ENCODE assay signal across 36 mouse cellular contexts in the genomic region with DNA sequence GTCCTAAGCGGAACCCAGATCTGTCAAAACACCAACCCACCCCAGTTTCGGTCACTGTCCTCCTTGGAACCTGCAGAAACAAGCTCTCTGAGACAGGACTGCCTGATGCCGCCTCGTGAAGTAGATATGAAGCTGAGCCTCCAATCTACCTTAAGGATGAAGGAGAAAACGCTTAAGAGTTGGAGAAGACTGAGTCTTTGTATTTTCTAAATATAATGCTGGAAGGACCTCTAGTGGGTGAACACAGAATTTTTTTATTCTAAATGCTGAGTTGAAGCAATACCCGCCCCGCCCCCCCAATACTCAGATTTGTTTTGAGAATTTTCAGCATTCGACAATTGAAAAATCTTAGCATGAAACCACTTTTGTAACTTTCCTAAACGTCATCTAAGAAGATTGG. TPM values are rescaled to one million over a fixed set of nuclear protein-coding genes. Genes with fewer than 3 reads are reported as not detected.
DNase-seq lines count a peak whose midpoint lies in the region; ATAC-seq and TF ChIP-seq lines count a peak whose summit lies in the region.
"Had no signal": no experiment of that assay in that cellular context is flagged by ENCODE, and none has a peak within 500 bp of the region (broad histone marks: within the 10 kb centered on the region; RNA-seq: fewer than 3 reads in every experiment).

No protein-coding gene starts in this region.

- intact Hi-C loops in gastrocnemius, postnatal 14 days (cut with DNase I; ENCODE audit: low total_unique reads), result no loop called here

- ATAC-seq in liver, postnatal 0 days, result no peak
- no peak for ATAC-seq in liver, embryonic 11.5 days (replicated peaks; ENCODE audit: low FRiP score)
- peak; percentile 68 for ATAC-seq in granulocyte monocyte progenitor cell, adult 5-6 weeks (replicated peaks; ENCODE audit: poor library complexity, severe bottlenecking)
- ATAC-seq in neutrophil, adult 5-6 weeks (ENCODE audit: extremely low read depth, insufficient number of reproducible peaks, low FRiP score, poor library complexity, severe bottlenecking), result 0 out of 2 replicates have a peak, but pooled peaks have one; percentile 3
- ATAC-seq: intestine, embryonic 15.5 days; midbrain, embryonic 13.5 days had no signal

- no peak for DNase-seq in liver, postnatal 0 days
- no peak for DNase-seq in liver, embryonic 11.5 days (ENCODE audit: low spot score)
- DNase-seq in ES-CJ7 (ENCODE audit: low read depth, low spot score), result peak; percentile 7
- DNase-seq in gastrocnemius, postnatal 14 days, result no peak
- DNase-seq in kidney, adult 18-20 months, result no peak
- DNase-seq: adrenal gland, adult 2 months; cerebellum, adult 11 months; cerebellum, postnatal 14 days; heart, adult 11 months; heart, postnatal 14 days; kidney, adult 9 months; kidney, postnatal 25 days; liver; lung, postnatal 10 days; right cerebral cortex, adult 18-20 months; right cerebral cortex, postnatal 4 days; thymus, postnatal 4 days had no signal

- no peaks in the 10 kb centered on the region for H3K27me3 ChIP-seq in liver, postnatal 0 days (ENCODE audit: insufficient read depth, low read length)
- H3K27me3 ChIP-seq in liver, embryonic 11.5 days (replicated peaks; ENCODE audit: control insufficient read depth, insufficient read depth, low read length), result no peaks in the 10 kb centered on the region
- H3K27me3 ChIP-seq: embryonic facial prominence, embryonic 12.5 days; heart, embryonic 12.5 days; hindbrain, embryonic 13.5 days; intestine, embryonic 15.5 days; megakaryocyte, embryonic 14.5 days; midbrain, embryonic 13.5 days; stomach, embryonic 15.5 days had no signal

- H3K27ac ChIP-seq in liver, postnatal 0 days (ENCODE audit: low read depth), result no peak overlapping the region
- H3K27ac ChIP-seq in liver, embryonic 11.5 days (ENCODE audit: low read depth, low read length), result no peak overlapping the region
- H3K27ac ChIP-seq: embryonic facial prominence, embryonic 12.5 days; hindbrain, embryonic 13.5 days; intestine, embryonic 15.5 days; limb, embryonic 10.5 days; midbrain, embryonic 13.5 days; stomach, embryonic 15.5 days had no signal

- 0 out of 2 replicates have a peak, but pooled peaks have one; percentile 4 for TF ChIP-seq CTCF in liver, postnatal 0 days (IDR thresholded peaks at IDR 0.05; ENCODE audit: low read depth)

- WGBS in liver, postnatal 0 days (ENCODE audit: insufficient replicate concordance), result 35% methylated on average over 9 of the region's 9 CpGs
- WGBS in liver, embryonic 11.5 days, result 54% methylated on average over 9 of the region's 9 CpGs

- H3K4me3 ChIP-seq in liver, postnatal 0 days (ENCODE audit: low read depth, low read length), result no peak overlapping the region
- no peak overlapping the region for H3K4me3 ChIP-seq in liver, embryonic 11.5 days (ENCODE audit: low read depth, low read length)
- H3K4me3 ChIP-seq: embryonic facial prominence, embryonic 12.5 days; heart, embryonic 12.5 days; hindbrain, embryonic 13.5 days; intestine, embryonic 15.5 days; limb, embryonic 10.5 days; megakaryocyte, embryonic 14.5 days; midbrain, embryonic 13.5 days; stomach, embryonic 15.5 days had no signal

- H3K4me1 ChIP-seq in liver, postnatal 0 days (ENCODE audit: insufficient read depth), result no peaks in the 10 kb centered on the region
- H3K4me1 ChIP-seq in liver, embryonic 11.5 days (replicated peaks; ENCODE audit: control insufficient read depth, insufficient read depth, low read length), result no peaks in the 10 kb centered on the region
- H3K4me1 ChIP-seq: embryonic facial prominence, embryonic 12.5 days; heart, embryonic 12.5 days; hindbrain, embryonic 13.5 days; intestine, embryonic 15.5 days; limb, embryonic 10.5 days; midbrain, embryonic 13.5 days; stomach, embryonic 15.5 days had no signal

- TF ChIP-seq EP300 in liver, postnatal 0 days (IDR thresholded peaks at IDR 0.05; ENCODE audit: low read depth), result no peak

- no peak overlapping the region for H3K4me2 ChIP-seq in liver, postnatal 0 days (ENCODE audit: low read depth, low read length)
- no peak overlapping the region for H3K4me2 ChIP-seq in liver, embryonic 11.5 days
- H3K4me2 ChIP-seq: embryonic facial prominence, embryonic 12.5 days; heart, embryonic 12.5 days; hindbrain, embryonic 13.5 days; intestine, embryonic 15.5 days; midbrain, embryonic 13.5 days; stomach, embryonic 15.5 days had no signal

- no peaks in the 10 kb centered on the region for H3K36me3 ChIP-seq in liver, postnatal 0 days (replicated peaks; ENCODE audit: insufficient read depth, low read length)
- H3K36me3 ChIP-seq in liver, embryonic 11.5 days (ENCODE audit: control insufficient read depth, insufficient read depth, low read length), result no peaks in the 10 kb centered on the region
- H3K36me3 ChIP-seq: embryonic facial prominence, embryonic 12.5 days; G1E; heart, embryonic 12.5 days; hindbrain, embryonic 13.5 days; intestine, embryonic 15.5 days; limb, embryonic 10.5 days; midbrain, embryonic 13.5 days; stomach, embryonic 15.5 days had no signal

- H3K9me3 ChIP-seq in liver, postnatal 0 days (ENCODE audit: low read length), result no peaks in the 10 kb centered on the region
- H3K9me3 ChIP-seq in liver, embryonic 11.5 days (ENCODE audit: control insufficient read depth, low read length), result no peaks in the 10 kb centered on the region
- H3K9me3 ChIP-seq: embryonic facial prominence, embryonic 12.5 days; G1E; heart, embryonic 12.5 days; hindbrain, embryonic 13.5 days; intestine, embryonic 15.5 days; limb, embryonic 10.5 days; megakaryocyte, embryonic 14.5 days; midbrain, embryonic 13.5 days; stomach, embryonic 15.5 days had no signal

- H3K9ac ChIP-seq in liver, postnatal 0 days (replicated peaks), result no peak overlapping the region
- no peak overlapping the region for H3K9ac ChIP-seq in liver, embryonic 11.5 days (ENCODE audit: low read depth, low read length)
- H3K9ac ChIP-seq: embryonic facial prominence, embryonic 12.5 days; heart, embryonic 12.5 days; hindbrain, embryonic 13.5 days; intestine, embryonic 15.5 days; midbrain, embryonic 13.5 days; stomach, embryonic 15.5 days had no signal

RNA-seq across cellular contexts. Expression of a gene that starts 4.5 kb away (rescaled TPM):
- polyA plus RNA-seq in liver, postnatal 0 days (2015; fragmentation: Nextera tagmentation; extraction: Ambion mirVana), result not detected in 2 replicates
- polyA plus RNA-seq in liver, embryonic 11.5 days (2014; fragmentation: Nextera tagmentation; extraction: Ambion mirVana), result not detected in 2 replicates
- not detected in 2 replicates for total RNA-seq in granulocyte monocyte progenitor cell, adult 5-6 weeks (2014; fragmentation: Nextera tagmentation)
- not detected in 2 replicates for total RNA-seq in granulocyte monocyte progenitor cell, adult 5-6 weeks (2017)
- total RNA-seq in neutrophil, adult 5-6 weeks (2017), result not detected in 2 replicates
- not detected for total RNA-seq in gastrocnemius, postnatal 14 days (2021)
- total RNA-seq: adrenal gland, adult 2 months; adrenal gland, postnatal 4 days; gastrocnemius, adult 8-10 months; heart, postnatal 14 days; layer of hippocampus, adult 8-10 months; left cerebral cortex, adult 8-10 months had no signal
- polyA plus RNA-seq: adrenal gland, adult 2 months; embryonic facial prominence, embryonic 12.5 days; forebrain, embryonic 11.5 days; frontal cortex, adult 2 months; G1E; heart, embryonic 12.5 days; hindbrain, embryonic 13.5 days; intestine, embryonic 15.5 days; limb, embryonic 10.5 days; liver, embryonic 16.5 days; midbrain, embryonic 13.5 days; neural tube, embryonic 14.5 days; stomach, embryonic 15.5 days had no signal

RNA-seq across cellular contexts. Expression of a gene that starts 8.1 kb away (rescaled TPM):
- not detected in 2 replicates for polyA plus RNA-seq in liver, postnatal 0 days (2015; fragmentation: Nextera tagmentation; extraction: Ambion mirVana)
- polyA plus RNA-seq in liver, embryonic 11.5 days (2014; fragmentation: Nextera tagmentation; extraction: Ambion mirVana), result 0.08 and 0.19 TPM in 2 replicates
- total RNA-seq in granulocyte monocyte progenitor cell, adult 5-6 weeks (2014; fragmentation: Nextera tagmentation), result not detected in 2 replicates
- 0.26 TPM in 1 of 2 replicates, not detected in the other for total RNA-seq in granulocyte monocyte progenitor cell, adult 5-6 weeks (2017)
- total RNA-seq in neutrophil, adult 5-6 weeks (2017), result 0.12 TPM in 1 of 2 replicates, not detected in the other
- total RNA-seq in gastrocnemius, postnatal 14 days (2021), result not detected
- total RNA-seq: adrenal gland, adult 2 months; gastrocnemius, adult 8-10 months; heart, postnatal 14 days had no signal
- polyA plus RNA-seq: G1E had no signal

RNA-seq across cellular contexts. Expression of a gene that starts 26.6 kb away (rescaled TPM):
- polyA plus RNA-seq in liver, postnatal 0 days (2015; fragmentation: Nextera tagmentation; extraction: Ambion mirVana), result not detected in 2 replicates
- not detected in 2 replicates for polyA plus RNA-seq in liver, embryonic 11.5 days (2014; fragmentation: Nextera tagmentation; extraction: Ambion mirVana)
- not detected in 2 replicates for total RNA-seq in granulocyte monocyte progenitor cell, adult 5-6 weeks (2014; fragmentation: Nextera tagmentation)
- total RNA-seq in granulocyte monocyte progenitor cell, adult 5-6 weeks (2017), result not detected in 2 replicates
- total RNA-seq in neutrophil, adult 5-6 weeks (2017), result not detected in 2 replicates
- total RNA-seq in gastrocnemius, postnatal 14 days (2021), result not detected
- total RNA-seq: adrenal gland, adult 2 months; adrenal gland, postnatal 4 days; gastrocnemius, adult 8-10 months; heart, postnatal 14 days; layer of hippocampus, adult 8-10 months; left cerebral cortex, adult 8-10 months had no signal
- polyA plus RNA-seq: adrenal gland, adult 2 months; forebrain, embryonic 11.5 days; G1E; heart, embryonic 12.5 days; hindbrain, embryonic 13.5 days; intestine, embryonic 15.5 days; limb, embryonic 10.5 days; liver, embryonic 16.5 days; midbrain, embryonic 13.5 days; neural tube, embryonic 14.5 days; stomach, embryonic 15.5 days had no signal

RNA-seq across cellular contexts. Expression of a gene that starts 27.3 kb away (rescaled TPM):
- 0.25 and 0.27 TPM in 2 replicates for polyA plus RNA-seq in liver, postnatal 0 days (2015; fragmentation: Nextera tagmentation; extraction: Ambion mirVana)
- polyA plus RNA-seq in liver, embryonic 11.5 days (2014; fragmentation: Nextera tagmentation; extraction: Ambion mirVana), result 3.6 and 4.2 TPM in 2 replicates
- total RNA-seq in granulocyte monocyte progenitor cell, adult 5-6 weeks (2014; fragmentation: Nextera tagmentation), result 0.13 and 3.0 TPM in 2 replicates
- total RNA-seq in granulocyte monocyte progenitor cell, adult 5-6 weeks (2017), result 3.7 and 4.7 TPM in 2 replicates
- total RNA-seq in neutrophil, adult 5-6 weeks (2017), result 1.3 and 2.3 TPM in 2 replicates
- total RNA-seq in gastrocnemius, postnatal 14 days (2021), result under 1 TPM; 0.18 to 0.31 TPM
- polyA plus RNA-seq: G1E had no signal

RNA-seq across cellular contexts. Expression of a gene that starts 40.9 kb away (rescaled TPM):
- not detected in 2 replicates for polyA plus RNA-seq in liver, postnatal 0 days (2015; fragmentation: Nextera tagmentation; extraction: Ambion mirVana)
- polyA plus RNA-seq in liver, embryonic 11.5 days (2014; fragmentation: Nextera tagmentation; extraction: Ambion mirVana), result not detected in 2 replicates
- not detected in 2 replicates for total RNA-seq in granulocyte monocyte progenitor cell, adult 5-6 weeks (2014; fragmentation: Nextera tagmentation)
- total RNA-seq in granulocyte monocyte progenitor cell, adult 5-6 weeks (2017), result not detected in 2 replicates
- total RNA-seq in neutrophil, adult 5-6 weeks (2017), result not detected in 2 replicates
- total RNA-seq in gastrocnemius, postnatal 14 days (2021), result not detected
- total RNA-seq: adrenal gland, adult 2 months; adrenal gland, postnatal 4 days; G1E; gastrocnemius, adult 8-10 months; heart, postnatal 14 days; layer of hippocampus, adult 8-10 months; left cerebral cortex, adult 8-10 months had no signal
- polyA plus RNA-seq: adrenal gland, adult 2 months; embryonic facial prominence, embryonic 12.5 days; forebrain, embryonic 11.5 days; frontal cortex, adult 2 months; G1E; heart, embryonic 12.5 days; hindbrain, embryonic 13.5 days; intestine, embryonic 15.5 days; limb, embryonic 10.5 days; liver, embryonic 16.5 days; midbrain, embryonic 13.5 days; neural tube, embryonic 14.5 days; stomach, embryonic 15.5 days had no signal

Comparison
In these comparisons a context has a peak if more than half of its experiments do, and no peak if none do; other contexts are left out.
1. ATAC-seq: peak in granulocyte monocyte progenitor cell, adult 5-6 weeks (single experiment) and neutrophil, adult 5-6 weeks (single experiment); none in liver, postnatal 0 days (single experiment) and liver, embryonic 11.5 days (single experiment).